Mouse (Mus musculus): Measurements from ENCODE around the gene Gdf15. TPM values are rescaled to one million over a fixed set of nuclear protein-coding genes. Genes with fewer than 3 reads are reported as not detected.

Gdf15 gene
- total and polyA plus RNA-seq, 2 experiments = 5.8 to 27.7 TPM

- Histone ChIP-seq H3K36me3 (ENCODE audit: control insufficient read depth, insufficient read depth, low read length) (peaks cover 14% of the 10 kb centered on the region), H3K27me3 (ENCODE audit: control insufficient read depth, insufficient read depth, low read length) (no peaks in the 10 kb centered on the region), H3K4me3 (ENCODE audit: insufficient read depth, low read depth, low read length) (peak overlapping the region; percentile 90), H3K79me2 (ENCODE audit: control insufficient read depth, insufficient read depth, low read length) (peaks cover 11% of the 10 kb centered on the region; the same call in 1 of the 2 replicates), H3K27ac (replicated peaks; ENCODE audit: insufficient read depth, low read depth, low read length) (peak overlapping the region; percentile 82), H3K9ac (ENCODE audit: low read depth, low read length) (peak overlapping the region; percentile 95), H3K4me1 (ENCODE audit: control insufficient read depth, insufficient read depth, low read length) (peaks cover 14% of the 10 kb centered on the region)
- TF ChIP-seq CTCF (IDR thresholded peaks at IDR 0.05; ENCODE audit: low read depth, low read length) = no peak
- peak; percentile 74; the same call in 1 of the 2 replicates for TF ChIP-seq POLR2A (IDR thresholded peaks at IDR 0.05; ENCODE audit: extremely low read depth, insufficient read depth, low read length)
- peak; percentile 86 for DNase-seq (ENCODE audit: extremely low read depth, low read depth, low spot score)
- 1% methylated on average over 44 of the region's 44 CpGs for WGBS
These were observed 27.5 kb upstream of the Gdf15 start for GRCm38 (mm10) chr8:70659604-70660272.

DNA sequence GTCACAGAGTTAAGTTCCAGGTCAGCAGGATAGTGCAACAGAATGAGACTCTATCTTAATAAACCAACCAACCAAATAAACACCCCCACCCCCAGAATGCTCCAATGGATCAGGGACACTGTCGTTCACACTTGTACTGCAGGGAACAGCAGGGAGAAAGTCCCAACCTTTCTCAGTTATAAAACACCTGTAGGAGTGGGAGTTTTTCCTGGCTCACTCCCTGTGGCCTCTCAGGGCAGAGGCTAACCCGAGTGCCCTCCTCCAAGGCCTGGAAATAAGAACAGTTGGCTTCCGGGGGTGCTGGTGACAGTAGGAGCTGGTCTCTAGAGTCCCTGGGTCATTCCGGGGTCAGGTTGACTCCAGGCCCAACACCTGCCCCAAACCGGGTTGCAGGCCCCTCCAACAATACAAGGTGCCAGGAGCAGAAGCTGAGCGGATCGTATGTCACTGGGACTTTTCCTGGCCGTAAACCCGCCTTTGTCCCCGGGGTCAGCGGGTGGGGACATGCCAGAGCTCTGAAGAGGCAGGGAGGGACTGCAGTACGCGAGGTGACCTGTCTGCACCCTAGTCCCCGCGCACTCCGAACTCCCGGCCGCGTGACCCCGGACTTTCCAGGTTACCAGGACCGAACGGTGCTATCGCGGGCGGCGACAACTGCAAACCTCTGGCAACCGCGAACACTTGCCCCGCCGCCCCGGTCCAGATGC is 26.8 kb upstream of the Gdf15 start:
- peak; percentile 85 for DNase-seq (ENCODE audit: extremely low read depth, low read depth, low spot score)
- Histone ChIP-seq H3K4me3 (ENCODE audit: insufficient read depth, low read depth, low read length) (peak overlapping the region; percentile 90), H3K36me3 (ENCODE audit: control insufficient read depth, insufficient read depth, low read length) (peaks cover 16% of the 10 kb centered on the region), H3K27me3 (ENCODE audit: control insufficient read depth, insufficient read depth, low read length) (no peaks in the 10 kb centered on the region), H3K4me1 (ENCODE audit: control insufficient read depth, insufficient read depth, low read length) (peaks cover 14% of the 10 kb centered on the region), H3K27ac (replicated peaks; ENCODE audit: insufficient read depth, low read depth, low read length) (peak overlapping the region; percentile 82), H3K9ac (ENCODE audit: low read depth, low read length) (peak overlapping the region; percentile 95), H3K79me2 (ENCODE audit: control insufficient read depth, insufficient read depth, low read length) (peaks cover 11% of the 10 kb centered on the region; the same call in 1 of the 2 replicates)
- TF ChIP-seq POLR2A (IDR thresholded peaks at IDR 0.05; ENCODE audit: extremely low read depth, insufficient read depth, low read length) (no peak), CTCF (IDR thresholded peaks at IDR 0.05; ENCODE audit: low read depth, low read length) (no peak)
- WGBS = under 1% methylated on average over 31 of the region's 31 CpGs

DNA sequence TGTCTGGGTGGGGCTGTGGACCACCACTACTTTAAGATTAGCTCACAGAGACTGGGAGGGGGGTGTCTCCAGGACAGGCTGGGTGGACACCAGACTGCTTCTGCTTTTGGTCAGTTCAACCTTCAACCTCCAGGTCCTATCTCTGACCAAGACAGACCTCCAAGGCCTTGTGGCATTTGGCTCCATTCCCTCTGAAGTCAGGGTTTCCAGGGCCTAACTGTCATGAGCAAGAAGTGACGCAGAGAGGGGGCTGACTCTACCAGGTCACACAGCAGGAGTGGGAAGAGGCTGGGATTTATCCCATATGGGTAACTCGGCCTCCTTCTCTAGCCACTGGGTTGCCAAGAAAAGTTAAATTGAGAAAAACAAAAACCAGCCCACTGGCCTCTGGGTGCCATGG is 25.5 kb upstream of the Gdf15 start:
- H3K27ac ChIP-seq (replicated peaks; ENCODE audit: insufficient read depth, low read depth, low read length) = peak overlapping the region; percentile 82
- 23% methylated on average over 2 of the region's 2 CpGs for WGBS

GRCm38 (mm10) chr8:70657214-70657613 is 25.0 kb upstream of the Gdf15 start:
- TF ChIP-seq POLR2A (IDR thresholded peaks at IDR 0.05; ENCODE audit: extremely low read depth, insufficient read depth, low read length) (no peak), CTCF (IDR thresholded peaks at IDR 0.05; ENCODE audit: low read depth, low read length) (no peak)
- Histone ChIP-seq H3K4me1 (ENCODE audit: control insufficient read depth, insufficient read depth, low read length) (peaks cover 23% of the 10 kb centered on the region), H3K36me3 (ENCODE audit: control insufficient read depth, insufficient read depth, low read length) (peaks cover 19% of the 10 kb centered on the region), H3K27ac (replicated peaks; ENCODE audit: insufficient read depth, low read depth, low read length) (peak overlapping the region; percentile 82), H3K9ac (ENCODE audit: low read depth, low read length) (peak overlapping the region; percentile 35; the same call in 1 of the 2 replicates), H3K4me3 (ENCODE audit: insufficient read depth, low read depth, low read length) (no peak overlapping the region), H3K79me2 (ENCODE audit: control insufficient read depth, insufficient read depth, low read length) (peaks cover 17% of the 10 kb centered on the region; the same call in 1 of the 2 replicates), H3K27me3 (ENCODE audit: control insufficient read depth, insufficient read depth, low read length) (no peaks in the 10 kb centered on the region)
- WGBS = 12% methylated on average over 3 of the region's 3 CpGs
- peak; percentile 70 for DNase-seq (ENCODE audit: extremely low read depth, low read depth, low spot score)

More for the DNA sequence above, 25.5 kb upstream of the Gdf15 start:
- Histone ChIP-seq H3K4me3 (ENCODE audit: insufficient read depth, low read depth, low read length) (no peak overlapping the region), H3K27me3 (ENCODE audit: control insufficient read depth, insufficient read depth, low read length) (no peaks in the 10 kb centered on the region), H3K9ac (ENCODE audit: low read depth, low read length) (peak overlapping the region; percentile 35), H3K36me3 (ENCODE audit: control insufficient read depth, insufficient read depth, low read length) (peaks cover 16% of the 10 kb centered on the region), H3K4me1 (ENCODE audit: control insufficient read depth, insufficient read depth, low read length) (peaks cover 20% of the 10 kb centered on the region), H3K79me2 (ENCODE audit: control insufficient read depth, insufficient read depth, low read length) (peaks cover 12% of the 10 kb centered on the region; the same call in 1 of the 2 replicates)
- DNase-seq (ENCODE audit: extremely low read depth, low read depth, low spot score) = peak; percentile 56
- no peak for TF ChIP-seq CTCF (IDR thresholded peaks at IDR 0.05; ENCODE audit: low read depth, low read length)
- TF ChIP-seq POLR2A (IDR thresholded peaks at IDR 0.05; ENCODE audit: extremely low read depth, insufficient read depth, low read length) = no peak

DNA sequence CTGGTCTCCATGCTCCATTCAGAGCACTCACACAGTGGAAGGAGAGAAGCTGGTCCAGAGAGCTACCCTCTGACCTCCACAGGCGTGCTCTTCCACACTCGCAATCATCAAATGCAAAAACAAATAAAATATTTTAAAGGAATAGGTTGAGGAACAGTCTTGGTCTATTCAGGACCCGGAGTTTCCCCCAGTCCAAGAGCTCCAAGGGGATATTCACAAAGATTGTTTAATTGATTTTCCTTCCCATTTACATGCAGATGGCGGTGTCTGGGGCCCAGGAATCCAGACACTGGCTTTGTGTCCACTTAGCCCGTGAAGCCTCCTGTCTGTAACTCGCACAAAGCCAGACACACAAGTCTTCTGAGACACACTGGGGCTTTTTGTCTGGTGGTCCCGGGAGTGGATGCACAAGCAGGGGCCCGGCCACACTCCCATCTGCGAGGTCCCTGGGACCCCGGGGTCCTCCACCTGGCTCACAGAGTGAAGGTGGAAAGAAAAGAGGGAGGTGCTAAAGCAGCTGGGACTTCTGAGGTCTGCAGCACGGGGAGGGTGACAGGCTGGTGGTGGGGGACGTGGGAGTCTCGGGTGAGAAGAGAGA is 24.0 kb upstream of the Gdf15 start:
- Histone ChIP-seq H3K4me1 (ENCODE audit: control insufficient read depth, insufficient read depth, low read length) (peaks cover 23% of the 10 kb centered on the region), H3K79me2 (ENCODE audit: control insufficient read depth, insufficient read depth, low read length) (peaks cover 19% of the 10 kb centered on the region; the same call in 1 of the 2 replicates), H3K4me3 (ENCODE audit: insufficient read depth, low read depth, low read length) (no peak overlapping the region), H3K27ac (replicated peaks; ENCODE audit: insufficient read depth, low read depth, low read length) (no peak overlapping the region), H3K36me3 (ENCODE audit: control insufficient read depth, insufficient read depth, low read length) (peaks cover 26% of the 10 kb centered on the region), H3K27me3 (ENCODE audit: control insufficient read depth, insufficient read depth, low read length) (no peaks in the 10 kb centered on the region), H3K9ac (ENCODE audit: low read depth, low read length) (no peak overlapping the region)
- DNase-seq (ENCODE audit: extremely low read depth, low read depth, low spot score) = no peak
- no peak for TF ChIP-seq CTCF (IDR thresholded peaks at IDR 0.05; ENCODE audit: low read depth, low read length)
- TF ChIP-seq POLR2A (IDR thresholded peaks at IDR 0.05; ENCODE audit: extremely low read depth, insufficient read depth, low read length) = no peak
- 79% methylated on average over 13 of the region's 13 CpGs for WGBS

All from liver, adult 2 months (tissue).